Mouse (Mus musculus) layer of hippocampus, adult 8-10 months (tissue): ENCODE results near the gene Rnf169. TPM values are rescaled to one million over a fixed set of nuclear protein-coding genes. Genes with fewer than 3 reads are reported as not detected.
"Not testable (repeated sequence)": the region's sequence is repeated elsewhere in the genome, so short reads cannot be mapped to it uniquely, and the experiment has no call there.

Source experiments
- DNase-seq, 2 experiments: peaks; one replicate each; pipeline ENCODE4 v3.0.0; 2022; ENCODE audit warnings: low spot score in 2 of 2
- total RNA-seq, 4 experiments: library from RNA; stranded (reverse); gene quantifications; 2 replicates each; pipeline ENCODE4 v1.2.4; 2022

Gene Rnf169
- total RNA-seq, 4 experiments from 2014 or later: 27.7 to 34.0 (median 29.0) TPM

DNA sequence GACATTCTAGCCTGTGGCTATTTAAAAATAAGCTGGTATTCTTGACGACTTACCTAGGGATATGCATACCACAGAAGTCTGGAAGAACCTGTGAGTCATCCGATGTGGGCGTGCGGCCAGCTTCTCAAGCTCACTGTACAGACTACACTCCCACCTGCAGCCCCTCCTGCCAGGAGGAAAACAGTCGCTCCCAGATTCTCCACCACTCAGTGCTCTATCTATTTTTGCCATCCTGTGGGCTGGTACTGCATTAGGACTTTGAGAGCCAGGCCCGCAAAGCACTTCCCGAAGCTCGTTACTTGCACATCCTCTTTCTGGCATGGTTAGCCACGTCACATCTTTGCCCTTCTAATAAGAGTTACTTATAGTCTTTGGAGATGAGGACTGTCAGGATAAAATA is 32.9 kb downstream of the Rnf169 start:
- DNase-seq: peak; percentile 72 to 78

DNA sequence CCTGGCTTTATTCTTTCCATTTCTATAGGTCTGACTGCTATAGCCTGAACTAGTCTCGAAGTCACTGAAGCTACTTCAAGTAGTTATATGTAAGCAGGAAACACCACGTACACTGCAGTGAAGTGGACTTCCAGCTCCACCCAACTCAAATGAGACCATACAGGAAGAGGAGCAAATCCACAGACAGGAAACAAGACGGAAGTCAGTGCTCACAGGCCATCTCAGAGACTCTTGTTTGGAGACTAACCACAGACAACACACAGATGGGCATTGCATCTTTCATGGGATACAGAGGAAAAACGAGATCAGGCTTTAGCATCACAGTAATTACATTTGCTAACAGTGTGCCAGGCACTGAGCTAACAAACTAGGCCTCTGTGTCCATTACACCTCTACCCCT is 33.9 kb downstream of the Rnf169 start:
- DNase-seq: no peak

DNA sequence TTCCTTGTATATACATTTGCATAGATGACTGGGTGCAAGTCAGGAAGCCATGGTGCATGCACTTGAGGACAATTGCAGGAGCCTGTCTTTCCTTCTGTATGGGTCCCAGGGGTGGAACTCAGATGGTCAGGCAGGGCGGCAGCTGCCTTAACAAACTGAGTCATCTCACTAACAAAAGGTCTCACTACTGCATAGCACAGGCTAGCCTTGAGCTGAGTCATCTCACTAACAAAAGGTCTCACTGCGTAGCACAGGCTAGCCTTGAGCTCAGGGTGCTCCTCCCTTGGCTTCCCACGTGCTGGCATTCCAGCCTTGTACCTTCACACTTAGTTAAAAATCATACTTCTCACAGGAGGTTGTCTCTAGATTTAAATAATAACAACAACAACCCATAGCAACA is 34.3 kb downstream of the Rnf169 start:
- DNase-seq: no peak

DNA sequence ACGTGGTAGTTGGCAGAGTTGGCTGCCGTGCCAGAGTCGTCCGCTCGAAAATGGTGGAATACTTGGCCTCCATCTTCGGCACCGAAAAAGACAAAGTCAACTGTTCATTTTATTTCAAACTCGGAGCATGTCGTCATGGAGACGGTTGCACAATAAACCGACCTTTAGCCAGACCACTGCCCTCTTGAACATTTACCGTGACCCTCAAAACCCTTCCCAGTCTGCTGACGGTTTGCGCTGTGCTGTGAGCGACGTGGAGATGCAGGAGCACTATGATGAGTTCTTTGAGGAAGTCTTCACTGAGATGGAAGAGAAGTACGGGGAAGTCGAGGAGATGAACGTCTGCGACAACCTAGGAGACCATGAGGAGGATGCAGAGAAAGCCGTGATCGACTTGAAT is 35.2 kb downstream of the Rnf169 start:
- not testable (repeated sequence) for DNase-seq

DNA sequence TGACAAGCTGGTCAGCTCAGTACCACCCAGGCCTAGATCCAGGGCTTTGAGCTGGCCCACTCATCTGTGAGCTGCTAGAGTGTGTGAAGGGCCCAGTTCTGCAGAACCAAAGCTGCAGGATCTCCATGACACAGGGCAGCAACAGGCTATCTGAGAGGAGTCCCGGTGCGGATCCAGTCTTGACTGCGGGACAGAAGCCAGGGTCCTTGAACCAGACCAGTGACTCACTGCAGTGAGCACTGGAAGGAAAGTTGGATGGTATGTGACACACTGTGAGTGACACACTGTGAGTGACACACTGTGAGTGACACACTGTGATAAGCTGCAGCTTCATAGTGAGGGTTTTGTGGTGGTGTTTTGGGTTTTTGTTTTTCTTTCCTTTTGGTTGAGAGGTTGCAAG is 35.7 kb downstream of the Rnf169 start:
- no peak for DNase-seq

DNA sequence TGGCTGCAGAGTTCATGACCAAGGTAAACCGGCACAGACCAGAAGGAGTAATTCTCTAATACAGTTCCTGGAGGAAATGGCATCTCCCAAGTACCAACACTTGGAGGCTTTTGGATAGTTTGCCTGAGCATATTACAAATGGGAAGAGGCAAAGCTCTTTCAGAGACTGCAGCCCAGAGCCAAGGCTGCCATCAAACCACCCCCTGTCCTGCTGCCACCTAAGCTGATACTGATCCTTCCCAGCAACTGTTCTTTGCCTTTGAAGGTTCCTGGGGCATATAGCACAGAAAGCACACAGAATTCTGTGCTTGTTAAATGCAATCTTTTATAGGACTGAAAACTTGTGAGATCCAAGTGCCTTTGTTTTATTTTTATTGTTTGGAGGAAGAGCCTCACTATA is 39.6 kb downstream of the Rnf169 start:
- DNase-seq: no peak

DNA sequence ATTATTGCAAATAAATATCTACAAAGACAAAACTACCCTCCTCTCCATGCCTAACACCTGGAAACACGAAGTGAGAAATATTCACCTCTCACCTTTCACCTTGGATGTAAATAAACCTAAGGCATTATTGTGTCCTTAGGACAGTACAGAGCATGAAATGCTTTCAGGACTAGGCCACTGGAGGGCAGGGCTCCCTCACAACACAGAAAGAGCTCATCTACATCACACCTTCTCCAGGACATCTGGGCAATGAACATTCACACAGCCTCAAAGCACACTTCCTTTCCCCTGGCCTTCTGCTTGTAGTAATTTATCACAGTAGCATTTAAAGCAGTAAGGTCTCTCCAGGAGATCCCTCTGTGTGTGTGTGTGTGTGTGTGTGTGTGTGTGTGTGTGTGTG is 44.5 kb downstream of the Rnf169 start:
- no peak for DNase-seq

DNA sequence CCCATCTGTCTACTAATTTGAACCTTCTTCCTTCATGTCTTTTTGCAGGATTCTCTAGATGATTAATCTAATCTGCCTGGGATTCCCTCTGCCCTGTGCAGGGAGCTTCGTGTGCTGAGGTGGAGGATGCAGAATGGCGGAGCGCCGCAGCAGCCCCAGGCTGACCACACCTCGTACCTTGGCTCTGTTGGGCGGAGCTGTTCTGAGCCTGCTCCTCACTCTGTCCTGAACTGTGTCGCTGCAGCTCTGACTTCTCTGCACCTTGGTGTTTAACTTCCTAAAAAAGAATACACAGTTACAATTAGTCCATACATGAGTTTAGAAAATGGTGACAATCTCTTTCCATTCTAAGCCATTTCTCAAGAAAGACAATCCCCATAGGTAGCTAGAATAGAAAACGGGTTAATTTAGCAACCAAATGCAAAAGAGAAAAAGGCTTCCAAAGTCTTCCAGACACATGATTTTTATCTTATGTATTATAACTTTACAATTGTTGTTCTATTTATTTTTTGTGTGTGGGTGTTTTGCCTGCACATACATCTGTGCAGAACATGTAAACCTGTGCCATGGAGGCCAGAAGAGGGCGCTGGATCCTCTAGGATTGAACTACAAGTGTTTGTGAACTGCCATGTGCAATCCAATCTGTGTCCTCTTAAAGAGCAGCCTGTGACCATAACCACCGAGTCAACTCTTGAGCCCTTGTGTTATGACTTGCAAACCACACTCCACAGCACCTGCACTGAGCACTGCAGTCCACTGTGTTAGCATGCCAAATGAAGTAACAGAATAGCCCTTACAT is 53.1 kb downstream of the Rnf169 start:
- peak; percentile 66 to 73 for DNase-seq

DNA sequence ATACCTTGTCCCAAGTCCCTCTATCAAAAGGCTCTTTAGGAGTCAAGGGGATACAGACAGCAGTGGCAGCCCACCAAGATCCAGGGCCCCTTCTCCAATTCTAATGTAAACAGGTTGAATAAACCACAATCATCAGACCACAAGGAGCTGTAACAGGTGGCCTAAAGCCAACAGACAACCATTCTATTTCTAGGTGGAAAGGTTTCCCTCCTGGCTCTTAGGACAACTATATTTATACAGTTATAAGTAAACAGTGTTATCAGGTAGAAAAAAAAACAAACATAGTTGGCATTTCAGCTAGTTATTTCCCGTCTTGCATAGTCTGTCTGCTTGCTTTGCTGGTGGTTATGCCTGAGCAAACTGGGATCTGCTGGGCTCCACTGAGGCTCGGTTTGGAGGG is 59.8 kb downstream of the Rnf169 start:
- DNase-seq: no peak

DNA sequence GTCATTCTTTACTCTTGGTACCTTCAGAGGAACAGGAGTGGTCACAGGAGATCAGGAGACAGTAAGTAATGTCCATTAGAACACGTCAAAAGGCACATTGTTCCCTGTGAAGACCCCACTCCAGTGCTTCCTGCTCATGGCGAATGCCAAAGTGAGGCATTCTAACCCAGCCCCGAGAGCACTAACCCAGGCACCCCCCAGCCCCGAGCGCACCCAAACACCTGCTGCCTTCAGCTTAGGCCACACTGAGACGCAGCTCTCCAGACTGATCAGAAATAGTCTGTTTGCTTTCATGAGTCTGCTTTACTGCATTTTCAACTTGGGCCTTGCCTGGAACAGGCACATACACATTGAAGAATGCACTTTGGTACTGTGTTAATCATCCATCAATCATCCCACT is 60.3 kb downstream of the Rnf169 start:
- no peak for DNase-seq

DNA sequence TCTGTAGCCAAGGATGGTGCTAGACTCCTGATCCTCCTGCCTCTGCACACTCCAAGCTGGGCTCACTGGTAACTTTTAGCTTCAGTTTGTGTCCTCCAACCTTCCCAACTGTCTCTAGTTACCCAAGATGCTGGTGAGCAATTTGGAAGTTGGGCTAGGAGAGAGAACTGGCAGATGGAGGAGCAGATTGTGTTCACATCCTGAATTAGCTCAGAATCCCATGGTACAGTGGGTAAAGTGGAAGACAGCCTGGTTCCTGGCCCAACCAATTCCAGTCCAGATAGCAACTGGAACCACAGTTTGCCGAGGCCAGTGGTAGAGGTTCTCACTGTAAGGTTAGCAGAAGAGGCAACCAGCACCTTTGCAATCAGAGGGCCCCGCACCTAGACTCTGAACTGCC is 61.1 kb downstream of the Rnf169 start:
- peak; percentile 74 to 75 for DNase-seq

DNA sequence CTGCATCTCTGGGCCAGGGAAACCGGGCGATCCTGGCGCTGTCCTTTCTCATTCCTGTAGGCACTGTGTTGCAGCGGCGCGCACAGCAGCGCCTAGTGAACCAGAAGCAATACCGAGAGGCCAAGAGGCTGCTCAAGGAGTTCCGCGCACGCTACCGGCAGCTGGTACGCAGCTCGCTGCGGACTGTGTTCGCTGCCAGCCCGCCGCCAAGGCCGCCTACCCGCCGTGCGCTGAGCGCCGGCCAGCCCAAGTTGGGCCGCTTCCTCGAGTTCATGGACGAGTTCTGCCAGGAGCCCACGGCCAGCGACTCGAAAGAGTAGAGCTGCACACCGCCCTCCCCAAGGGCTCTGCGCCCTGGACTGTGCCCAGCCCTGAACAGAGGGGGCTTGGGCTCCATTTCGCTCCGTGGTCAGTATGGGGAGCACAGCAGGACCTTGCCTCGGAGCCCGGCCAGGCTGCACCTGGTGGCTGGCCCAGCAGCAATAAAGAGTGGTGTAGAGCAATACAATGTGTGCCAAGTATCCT is 62.9 kb downstream of the Rnf169 start:
- peak in 1 of 2 experiments; percentile 58 for DNase-seq

DNA sequence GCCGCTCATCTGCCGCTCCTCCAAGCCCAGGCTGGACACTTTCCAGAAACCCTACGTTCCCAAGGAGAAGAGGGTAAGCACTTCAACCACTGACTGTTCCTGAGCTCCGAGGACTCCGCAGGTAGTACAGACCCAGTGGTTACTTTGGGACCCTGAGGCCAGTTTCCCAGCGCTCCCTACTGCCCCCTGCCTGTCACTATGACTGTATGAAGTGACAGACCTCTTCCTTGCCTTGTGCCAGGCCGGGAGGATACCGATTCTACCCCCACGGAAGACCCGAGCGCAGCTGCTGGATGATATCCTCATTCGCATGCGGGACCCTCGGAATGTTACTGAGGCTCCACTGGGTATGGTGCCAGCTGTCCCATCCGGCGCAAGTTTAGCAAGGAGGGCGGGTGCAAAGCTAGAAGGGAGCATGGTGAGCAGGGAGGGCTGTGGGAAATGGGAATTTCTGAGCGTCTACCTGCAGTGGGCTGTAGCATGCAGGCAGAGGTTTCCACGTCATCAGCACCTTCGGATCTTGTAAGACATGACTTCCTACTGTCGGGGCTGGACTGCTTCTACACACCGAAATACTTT is 63.4 kb downstream of the Rnf169 start:
- peak in 1 of 2 experiments; percentile 59 for DNase-seq

DNA sequence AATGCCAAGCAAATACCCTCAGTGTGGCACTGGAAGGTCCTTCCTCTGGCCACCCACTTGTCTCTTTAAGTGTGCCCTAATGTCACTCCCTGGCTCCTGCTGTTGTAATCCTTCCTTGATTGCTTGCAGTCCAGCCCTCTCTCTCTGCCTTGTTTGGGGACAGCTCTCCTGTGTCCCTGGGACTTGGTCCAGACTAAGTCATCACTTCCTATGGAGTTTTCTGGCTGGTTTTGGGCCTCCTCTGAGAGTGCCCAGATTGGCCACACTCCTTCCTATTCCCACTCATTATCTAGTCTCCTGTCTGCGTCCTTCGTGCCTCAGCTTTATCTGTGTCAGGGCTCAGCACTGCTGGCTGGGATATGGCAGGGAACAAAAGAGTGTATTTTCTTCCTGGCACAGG is 64.7 kb downstream of the Rnf169 start:
- no peak for DNase-seq

DNA sequence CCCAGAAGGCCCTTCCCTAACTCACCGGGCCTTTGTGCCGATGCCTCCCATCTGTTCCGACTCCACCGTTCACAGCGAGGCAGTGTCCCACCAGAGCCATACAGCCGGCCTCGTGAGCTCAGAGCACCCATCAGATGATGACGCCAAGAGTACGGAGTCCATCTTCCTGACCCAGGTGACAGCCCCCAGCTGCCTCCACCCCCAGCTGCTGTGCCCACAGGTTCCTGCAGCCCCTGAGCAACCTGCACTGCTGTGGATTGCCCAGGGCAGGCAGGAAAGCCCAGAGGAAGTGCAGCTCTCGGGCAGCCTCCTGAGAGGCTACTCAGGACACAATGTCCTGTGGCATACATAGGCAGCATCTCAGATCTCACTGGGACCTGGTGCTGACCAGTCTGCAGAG is 65.9 kb downstream of the Rnf169 start:
- no peak for DNase-seq

DNA sequence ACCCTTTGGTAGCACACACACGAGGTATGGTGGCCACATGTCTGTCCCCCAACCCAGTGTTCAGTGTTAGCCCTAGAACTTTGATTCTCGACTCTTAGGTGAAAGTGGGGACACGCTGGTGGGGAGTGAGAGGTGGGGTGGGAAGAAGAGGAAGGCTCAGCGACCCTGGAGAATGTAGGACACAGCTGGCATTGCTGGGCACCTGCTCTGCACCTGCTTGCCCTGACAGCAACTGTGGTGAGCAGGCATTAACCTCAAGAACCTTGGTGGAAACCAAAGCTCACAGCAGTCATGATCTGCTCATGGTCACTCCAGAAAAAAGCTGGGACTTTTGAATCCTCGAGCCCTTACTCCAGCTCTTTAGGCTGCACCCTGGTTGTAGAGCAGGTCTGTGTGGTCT is 69.2 kb downstream of the Rnf169 start:
- DNase-seq: no peak

DNA sequence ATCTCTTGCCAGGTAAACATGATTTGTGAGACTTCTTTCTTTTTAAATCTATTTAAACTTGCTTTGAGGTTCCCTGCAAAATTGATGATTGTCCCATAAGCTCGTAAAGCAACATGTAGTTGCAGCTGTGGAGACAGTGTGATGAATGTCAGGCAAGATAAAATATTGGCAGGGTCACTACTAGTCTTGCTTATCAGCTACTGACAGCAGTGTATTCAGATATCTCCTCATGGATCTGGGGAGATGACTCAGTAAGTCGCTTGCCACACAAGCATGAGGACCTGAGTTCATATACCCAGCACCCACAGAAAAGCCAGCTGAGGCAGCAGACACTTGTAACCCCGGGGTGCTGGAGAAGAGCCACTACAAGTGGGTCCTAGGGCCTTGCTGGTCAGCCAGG is 72.8 kb downstream of the Rnf169 start:
- no peak for DNase-seq

DNA sequence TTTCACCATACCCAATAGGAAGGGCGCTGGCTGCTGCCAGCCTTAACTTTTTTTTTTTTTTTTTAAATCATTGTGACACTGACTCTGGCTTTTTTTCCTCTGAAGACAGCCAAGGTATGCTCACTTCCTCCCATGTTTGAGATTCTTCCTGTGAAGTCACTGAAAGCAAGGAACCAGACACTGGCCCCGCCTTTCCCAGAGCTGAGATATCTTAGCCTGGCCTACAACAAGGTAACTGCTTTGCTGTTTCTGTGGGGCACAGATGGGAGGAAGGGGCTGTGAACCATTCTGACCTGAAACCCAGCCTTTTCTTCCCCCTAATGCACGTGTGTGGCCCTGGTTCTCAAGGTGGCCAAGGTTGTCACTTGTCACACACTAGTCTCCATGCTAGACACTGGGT is 73.9 kb downstream of the Rnf169 start:
- DNase-seq: no peak

DNA sequence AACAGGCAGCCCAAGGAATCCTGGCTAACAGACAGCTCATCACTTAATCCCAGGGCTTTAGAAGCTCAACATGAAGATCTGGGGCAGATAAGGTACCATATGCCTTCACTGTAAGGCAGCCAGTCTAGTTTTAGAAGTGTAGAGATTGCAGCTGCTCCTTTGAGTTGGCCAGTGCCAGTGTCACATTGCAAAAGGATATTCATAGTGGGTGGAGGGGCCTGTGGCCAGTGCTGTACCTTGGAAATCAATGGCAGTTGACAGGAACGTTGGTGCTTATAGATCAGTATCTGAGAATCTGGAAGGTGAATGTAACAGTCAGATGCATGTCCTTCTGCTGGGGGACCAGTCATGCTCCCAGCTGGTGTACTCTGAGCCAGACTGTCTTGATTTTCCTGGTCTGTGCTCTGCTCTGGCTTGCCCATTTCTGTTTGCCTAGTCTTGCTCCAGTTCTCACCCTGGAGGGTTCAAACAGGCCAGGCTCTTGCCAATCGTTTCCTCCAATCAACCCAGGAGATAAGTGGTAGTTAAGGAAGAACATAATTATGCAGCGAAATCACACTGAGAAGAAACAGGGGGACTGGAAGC is 75.7 kb downstream of the Rnf169 start:
- no peak for DNase-seq

DNA sequence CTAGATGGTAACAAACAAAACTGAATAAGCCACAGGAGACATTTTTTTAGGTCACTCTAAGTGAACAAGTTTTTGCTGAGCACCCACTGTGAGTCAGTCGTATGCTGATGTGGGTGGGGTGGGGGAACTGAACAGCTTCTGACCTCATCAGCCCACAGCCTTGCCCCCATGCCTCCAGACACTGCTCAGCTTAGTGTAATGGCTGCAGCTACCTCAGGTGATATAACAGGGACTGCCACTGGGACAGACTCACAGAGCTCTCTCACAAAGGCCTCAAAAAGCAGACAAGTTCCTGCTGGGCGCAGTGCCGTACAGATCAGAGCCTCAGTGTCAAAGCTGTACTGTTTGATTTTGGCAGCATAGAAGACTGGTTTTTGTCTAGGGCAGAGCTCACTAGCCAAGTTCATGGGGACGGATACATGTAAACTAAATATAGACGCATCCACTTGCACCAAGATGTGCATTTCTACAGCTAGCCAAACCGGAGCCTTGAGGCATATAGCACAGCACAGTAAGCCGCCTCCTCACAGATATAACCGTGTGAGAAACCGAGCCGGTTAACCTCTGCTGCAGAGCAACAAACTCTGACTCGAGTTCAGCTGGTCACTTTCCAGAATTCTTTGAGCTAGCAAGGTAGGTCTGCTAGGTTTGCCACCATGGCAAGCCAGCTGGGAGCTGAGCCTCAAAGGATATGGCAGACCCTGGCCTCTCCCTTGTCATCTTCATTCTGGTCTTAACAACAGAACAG is 77.2 kb downstream of the Rnf169 start:
- no peak for DNase-seq

DNA sequence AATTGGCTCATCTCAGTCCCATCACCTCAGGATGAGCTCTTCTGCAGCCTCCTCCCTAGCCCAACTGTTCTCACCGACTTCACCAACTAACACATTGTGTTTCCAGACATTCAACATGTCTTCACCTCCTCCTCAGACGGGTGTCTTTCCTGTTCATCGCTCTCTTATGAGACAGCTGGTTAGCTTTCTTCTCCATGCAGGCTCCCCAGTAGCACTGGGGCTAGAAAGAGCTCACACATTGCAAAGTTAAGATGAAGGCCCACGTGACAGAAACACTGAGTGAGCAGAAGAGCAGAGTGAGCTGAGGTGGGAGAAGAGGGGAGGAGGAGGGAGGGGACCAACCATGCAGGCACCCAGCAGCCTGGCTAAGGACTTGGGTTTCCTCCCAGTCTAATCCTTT is 78.0 kb downstream of the Rnf169 start:
- DNase-seq: no peak

DNA sequence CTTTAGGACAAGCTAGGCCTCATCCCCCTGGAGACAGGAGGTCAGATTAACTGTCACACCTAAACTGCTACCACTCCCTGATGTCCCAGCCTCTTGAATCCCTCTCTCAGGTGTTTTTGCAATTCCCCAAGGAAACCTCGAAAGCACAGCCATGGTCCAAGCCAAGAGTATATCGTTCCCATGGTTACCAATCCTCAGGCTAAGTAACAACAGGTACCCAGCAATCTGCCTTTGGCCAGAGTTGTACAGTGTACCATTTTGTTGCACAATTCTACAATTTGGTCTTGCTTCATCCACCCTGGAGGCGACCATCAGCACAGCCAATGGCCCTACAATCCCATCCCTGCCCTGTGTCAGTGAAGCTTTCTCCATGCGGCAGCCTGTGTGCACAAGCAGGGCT is 83.3 kb downstream of the Rnf169 start:
- no peak for DNase-seq
